Mouse (Mus musculus): ENCODE results near the gene Rnaseh2c. TPM values are rescaled to one million over a fixed set of nuclear protein-coding genes. Genes with fewer than 3 reads are reported as not detected.
A peak's percentile ranks its signal among the peaks of the same experiment; 100 is the strongest.

Rnaseh2c gene
- polyA plus RNA-seq, 1 experiment: 47.8 TPM

GRCm38 (mm10) chr19:5648401-5649297, 47.0 kb downstream of the Rnaseh2c start:
- TF ChIP-seq CTCF (IDR thresholded peaks at IDR 0.05; ENCODE audit: extremely low read depth, insufficient read depth, insufficient read length, insufficient replicate concordance) (no peak), POLR2A (IDR thresholded peaks at IDR 0.05; ENCODE audit: low read depth, low read length) (no peak)
- WGBS: 10% methylated on average over 26 of the region's 26 CpGs
- Histone ChIP-seq H3K4me1 (ENCODE audit: control insufficient read depth, insufficient read depth, insufficient read length) (peaks cover 13% of the 10 kb centered on the region; the same call in 1 of the 2 replicates), H3K27ac (ENCODE audit: insufficient read depth, low read length) (peak overlapping the region; percentile 69), H3K36me3 (ENCODE audit: control insufficient read depth, insufficient read depth, low read length) (peaks cover 59% of the 10 kb centered on the region), H3K27me3 (ENCODE audit: control insufficient read depth, insufficient read depth, low read length) (no peaks in the 10 kb centered on the region), H3K4me3 (ENCODE audit: extremely low read depth, insufficient read depth, insufficient read length) (peak overlapping the region; percentile 41; the same call in 1 of the 2 replicates)
- DNase-seq (ENCODE audit: low read depth in 1 of 2, low spot score in 2 of 2): peak; percentile 76 to 85

- DNase-seq (ENCODE audit: low read depth in 1 of 2, low spot score in 2 of 2): no peak
- Histone ChIP-seq H3K36me3 (ENCODE audit: control insufficient read depth, insufficient read depth, low read length) (peaks cover 64% of the 10 kb centered on the region), H3K4me3 (ENCODE audit: extremely low read depth, insufficient read depth, insufficient read length) (no peak overlapping the region; the same call in 1 of the 2 replicates), H3K27ac (ENCODE audit: insufficient read depth, low read length) (peak overlapping the region; percentile 28), H3K4me1 (ENCODE audit: control insufficient read depth, insufficient read depth, insufficient read length) (peaks cover 13% of the 10 kb centered on the region; the same call in 1 of the 2 replicates), H3K27me3 (ENCODE audit: control insufficient read depth, insufficient read depth, low read length) (no peaks in the 10 kb centered on the region)
- 37% methylated on average over 6 of the region's 6 CpGs for WGBS
- TF ChIP-seq POLR2A (IDR thresholded peaks at IDR 0.05; ENCODE audit: low read depth, low read length) (no peak), CTCF (IDR thresholded peaks at IDR 0.05; ENCODE audit: extremely low read depth, insufficient read depth, insufficient read length, insufficient replicate concordance) (no peak)
Observed at GRCm38 (mm10) chr19:5649298-5649741, 47.6 kb downstream of the Rnaseh2c start.

DNA sequence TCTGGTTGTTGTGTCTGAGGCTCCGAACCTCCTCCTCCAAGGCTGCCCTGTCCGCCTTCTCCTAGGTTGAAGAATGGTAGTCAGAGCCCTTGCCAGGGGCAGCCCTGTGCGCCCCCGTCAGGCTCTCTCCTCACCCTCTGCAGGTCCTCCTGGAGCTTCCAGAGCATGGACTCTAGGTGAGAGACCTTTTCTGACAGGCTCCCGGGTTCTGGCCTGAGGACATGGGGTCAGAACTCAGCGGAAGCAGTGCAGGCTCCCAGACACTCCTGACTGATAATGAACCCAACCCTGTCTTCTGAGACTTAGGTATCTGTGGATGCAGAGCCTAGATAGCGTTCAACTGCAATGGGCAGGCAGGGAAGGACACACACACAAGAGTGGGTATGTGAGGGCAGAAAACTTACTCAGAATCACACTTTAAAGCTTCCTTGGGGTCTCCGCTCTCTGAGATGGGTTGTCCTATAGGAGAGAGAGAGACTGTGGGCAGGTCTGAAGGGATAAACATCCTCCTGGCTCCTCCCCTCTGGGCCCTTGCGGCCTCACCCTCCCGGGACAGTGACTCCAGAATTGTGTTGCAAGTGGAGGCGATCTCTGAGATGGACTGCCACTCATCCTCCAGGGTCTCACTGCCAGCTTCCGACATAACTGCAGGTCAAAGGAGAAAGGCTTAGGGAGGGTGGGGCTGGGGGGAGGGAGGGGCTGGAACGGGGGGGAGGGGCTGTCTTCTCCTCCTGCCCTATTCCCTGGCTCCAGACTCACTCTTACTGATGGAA, 50.0 kb downstream of the Rnaseh2c start:
- Histone ChIP-seq H3K27ac (ENCODE audit: insufficient read depth, low read length) (no peak overlapping the region), H3K4me3 (ENCODE audit: extremely low read depth, insufficient read depth, insufficient read length) (no peak overlapping the region), H3K27me3 (ENCODE audit: control insufficient read depth, insufficient read depth, low read length) (no peaks in the 10 kb centered on the region), H3K4me1 (ENCODE audit: control insufficient read depth, insufficient read depth, insufficient read length) (peaks cover 13% of the 10 kb centered on the region; the same call in 1 of the 2 replicates), H3K36me3 (ENCODE audit: control insufficient read depth, insufficient read depth, low read length) (peaks cover 71% of the 10 kb centered on the region)
- TF ChIP-seq CTCF (IDR thresholded peaks at IDR 0.05; ENCODE audit: extremely low read depth, insufficient read depth, insufficient read length, insufficient replicate concordance): no peak
- no peak for TF ChIP-seq POLR2A (IDR thresholded peaks at IDR 0.05; ENCODE audit: low read depth, low read length)
- WGBS: 88% methylated on average over 13 of the region's 13 CpGs
- DNase-seq (ENCODE audit: low read depth in 1 of 2, low spot score in 2 of 2): peak in 1 of 2 experiments; percentile 3

- no peak for TF ChIP-seq CTCF (IDR thresholded peaks at IDR 0.05; ENCODE audit: extremely low read depth, insufficient read depth, insufficient read length, insufficient replicate concordance)
- TF ChIP-seq POLR2A (IDR thresholded peaks at IDR 0.05; ENCODE audit: low read depth, low read length): no peak
- Histone ChIP-seq H3K4me1 (ENCODE audit: control insufficient read depth, insufficient read depth, insufficient read length) (peaks cover 13% of the 10 kb centered on the region; the same call in 1 of the 2 replicates), H3K4me3 (ENCODE audit: extremely low read depth, insufficient read depth, insufficient read length) (no peak overlapping the region), H3K36me3 (ENCODE audit: control insufficient read depth, insufficient read depth, low read length) (peaks cover 68% of the 10 kb centered on the region), H3K27me3 (ENCODE audit: control insufficient read depth, insufficient read depth, low read length) (no peaks in the 10 kb centered on the region), H3K27ac (ENCODE audit: insufficient read depth, low read length) (no peak overlapping the region)
- no peak for DNase-seq (ENCODE audit: low read depth in 1 of 2, low spot score in 2 of 2)
- WGBS: 91% methylated on average over 6 of the region's 6 CpGs
Observed at GRCm38 (mm10) chr19:5652570-5652969, 50.9 kb downstream of the Rnaseh2c start.

DNA sequence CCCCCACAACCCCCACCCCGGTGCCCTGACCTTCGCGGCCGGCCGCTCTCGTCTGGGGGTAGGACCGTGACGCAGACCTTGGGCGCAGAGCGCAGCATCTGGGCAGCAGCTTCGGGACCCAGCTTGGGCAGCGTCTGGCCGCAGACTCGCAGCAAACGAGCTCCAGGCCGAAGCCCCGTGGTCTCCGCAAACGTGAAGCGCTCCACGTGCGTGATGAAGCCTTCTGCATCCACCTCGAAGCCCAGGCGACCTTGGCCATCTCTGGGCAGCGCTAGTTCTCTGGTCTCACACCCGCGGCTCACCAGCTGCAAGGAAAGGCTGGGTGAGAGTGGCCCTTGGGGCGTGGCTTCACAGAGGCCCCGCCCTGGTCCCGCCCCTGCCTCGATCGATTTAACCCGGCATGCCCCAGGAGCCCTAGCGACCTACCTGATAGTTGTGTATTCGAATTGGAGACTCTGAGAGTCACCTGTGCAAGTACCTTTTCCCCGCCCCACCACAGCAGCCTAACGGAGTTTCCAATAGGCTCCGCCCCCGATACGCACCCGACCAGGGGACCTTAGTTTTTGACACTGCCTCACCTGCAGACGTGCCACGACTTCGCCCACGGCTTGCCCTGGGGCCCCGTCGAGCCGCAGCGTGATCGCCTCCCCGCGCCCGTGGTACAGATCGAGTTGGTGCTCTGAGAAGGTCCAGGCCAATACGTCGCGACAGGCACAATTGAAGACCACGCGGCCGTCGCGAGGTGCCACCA, 52.5 kb downstream of the Rnaseh2c start:
- Histone ChIP-seq H3K4me3 (ENCODE audit: extremely low read depth, insufficient read depth, insufficient read length) (no peak overlapping the region), H3K36me3 (ENCODE audit: control insufficient read depth, insufficient read depth, low read length) (peaks cover 79% of the 10 kb centered on the region), H3K4me1 (ENCODE audit: control insufficient read depth, insufficient read depth, insufficient read length) (peaks cover 7% of the 10 kb centered on the region; the same call in 1 of the 2 replicates), H3K27me3 (ENCODE audit: control insufficient read depth, insufficient read depth, low read length) (no peaks in the 10 kb centered on the region), H3K27ac (ENCODE audit: insufficient read depth, low read length) (no peak overlapping the region)
- DNase-seq (ENCODE audit: low read depth in 1 of 2, low spot score in 2 of 2): no peak
- no peak for TF ChIP-seq POLR2A (IDR thresholded peaks at IDR 0.05; ENCODE audit: low read depth, low read length)
- TF ChIP-seq CTCF (IDR thresholded peaks at IDR 0.05; ENCODE audit: extremely low read depth, insufficient read depth, insufficient read length, insufficient replicate concordance): no peak
- 95% methylated on average over 62 of the region's 62 CpGs for WGBS

- no peak overlapping the region for H3K4me3 ChIP-seq (ENCODE audit: extremely low read depth, insufficient read depth, insufficient read length)
- H3K27ac ChIP-seq (ENCODE audit: insufficient read depth, low read length): no peak overlapping the region
- H3K4me1 ChIP-seq (ENCODE audit: control insufficient read depth, insufficient read depth, insufficient read length): peaks cover under 1% of the 10 kb centered on the region; the same call in 1 of the 2 replicates
- TF ChIP-seq POLR2A (IDR thresholded peaks at IDR 0.05; ENCODE audit: low read depth, low read length) (no peak), CTCF (IDR thresholded peaks at IDR 0.05; ENCODE audit: extremely low read depth, insufficient read depth, insufficient read length, insufficient replicate concordance) (no peak)
- H3K36me3 ChIP-seq (ENCODE audit: control insufficient read depth, insufficient read depth, low read length): peaks cover 85% of the 10 kb centered on the region
- no peak for DNase-seq (ENCODE audit: low read depth in 1 of 2, low spot score in 2 of 2)
- H3K27me3 ChIP-seq (ENCODE audit: control insufficient read depth, insufficient read depth, low read length): no peaks in the 10 kb centered on the region
- 97% methylated on average over 43 of the region's 43 CpGs for WGBS
Observed at GRCm38 (mm10) chr19:5654720-5655298, 53.1 kb downstream of the Rnaseh2c start.

Other genes with a start within 250 kb of the Rnaseh2c start
- 17.4 and 20.0 TPM in 2 replicates for gene Eif1ad, start 235.1 kb upstream of the Rnaseh2c start, polyA plus RNA-seq (2012; rRNA removed)
- gene Banf1, start 234.7 kb upstream of the Rnaseh2c start, polyA plus RNA-seq (2012; rRNA removed): 72.0 and 79.8 TPM in 2 replicates
- 19.2 and 27.3 TPM in 2 replicates for gene Sart1, start 213.2 kb upstream of the Rnaseh2c start, polyA plus RNA-seq (2012; rRNA removed)
- 1.9 and 2.3 TPM in 2 replicates for gene Tsga10ip, start 199.3 kb upstream of the Rnaseh2c start, polyA plus RNA-seq (2012; rRNA removed)
- gene Drap1, start 176.9 kb upstream of the Rnaseh2c start, polyA plus RNA-seq (2012; rRNA removed): 59.6 and 75.8 TPM in 2 replicates
- 76.4 and 95.8 TPM in 2 replicates for gene AI837181, start 176.7 kb upstream of the Rnaseh2c start, polyA plus RNA-seq (2012; rRNA removed)
- gene Fosl1, start 154.3 kb upstream of the Rnaseh2c start, polyA plus RNA-seq (2012; rRNA removed): 0.04 and 0.40 TPM in 2 replicates
- gene Ccdc85b, start 144.0 kb upstream of the Rnaseh2c start, polyA plus RNA-seq (2012; rRNA removed): 5.3 and 6.8 TPM in 2 replicates
- gene Fibp, start 141.3 kb upstream of the Rnaseh2c start, polyA plus RNA-seq (2012; rRNA removed): 80.4 and 131 TPM in 2 replicates
- 27.6 and 34.3 TPM in 2 replicates for gene Ctsw, start 133.4 kb upstream of the Rnaseh2c start, polyA plus RNA-seq (2012; rRNA removed)
- gene Efemp2, start 127.9 kb upstream of the Rnaseh2c start, polyA plus RNA-seq (2012; rRNA removed): 21.7 and 29.4 TPM in 2 replicates
- gene Mus81, start 113.5 kb upstream of the Rnaseh2c start, polyA plus RNA-seq (2012; rRNA removed): 41.5 and 53.9 TPM in 2 replicates
- gene Cfl1, start 111.4 kb upstream of the Rnaseh2c start, polyA plus RNA-seq (2012; rRNA removed): 427 and 734 TPM in 2 replicates
- 0.77 and 1.5 TPM in 2 replicates for gene 1700020D05Rik, start 98.1 kb upstream of the Rnaseh2c start, polyA plus RNA-seq (2012; rRNA removed)
- 10.8 and 12.2 TPM in 2 replicates for gene Snx32, start 91.3 kb upstream of the Rnaseh2c start, polyA plus RNA-seq (2012; rRNA removed)
- gene Ovol1, start 41.2 kb upstream of the Rnaseh2c start, polyA plus RNA-seq (2012; rRNA removed): 0.05 TPM in 2 replicates
- 18.6 and 25.0 TPM in 2 replicates for gene Ap5b1, start 33.8 kb upstream of the Rnaseh2c start, polyA plus RNA-seq (2012; rRNA removed)
- 37.3 and 46.1 TPM in 2 replicates for gene Kat5, start 8.4 kb downstream of the Rnaseh2c start, polyA plus RNA-seq (2012; rRNA removed)
- 87.1 and 110 TPM in 2 replicates for gene Rela, start 35.6 kb downstream of the Rnaseh2c start, polyA plus RNA-seq (2012; rRNA removed)
- gene Sipa1, start 61.8 kb downstream of the Rnaseh2c start, polyA plus RNA-seq (2012; rRNA removed): 417 and 497 TPM in 2 replicates
- 73.4 and 88.7 TPM in 2 replicates for gene Map3k11, start 86.9 kb downstream of the Rnaseh2c start, polyA plus RNA-seq (2012; rRNA removed)
- gene Pcnx3, start 87.0 kb downstream of the Rnaseh2c start, polyA plus RNA-seq (2012; rRNA removed): 195 and 236 TPM in 2 replicates
- gene Kcnk7, start 102.5 kb downstream of the Rnaseh2c start, polyA plus RNA-seq (2012; rRNA removed): 0.19 and 0.39 TPM in 2 replicates
- 94.6 and 101 TPM in 2 replicates for gene Ehbp1l1, start 124.4 kb downstream of the Rnaseh2c start, polyA plus RNA-seq (2012; rRNA removed)
- gene Fam89b, start 127.8 kb downstream of the Rnaseh2c start, polyA plus RNA-seq (2012; rRNA removed): 124 and 173 TPM in 2 replicates
- gene Ltbp3, start 139.0 kb downstream of the Rnaseh2c start, polyA plus RNA-seq (2012; rRNA removed): 22.5 and 25.8 TPM in 2 replicates
- 65.4 and 68.0 TPM in 2 replicates for gene Scyl1, start 169.5 kb downstream of the Rnaseh2c start, polyA plus RNA-seq (2012; rRNA removed)

Data from spleen, adult 2 months (tissue).